8 mouse cellular contexts compared by ENCODE assay signal in the genomic region with DNA sequence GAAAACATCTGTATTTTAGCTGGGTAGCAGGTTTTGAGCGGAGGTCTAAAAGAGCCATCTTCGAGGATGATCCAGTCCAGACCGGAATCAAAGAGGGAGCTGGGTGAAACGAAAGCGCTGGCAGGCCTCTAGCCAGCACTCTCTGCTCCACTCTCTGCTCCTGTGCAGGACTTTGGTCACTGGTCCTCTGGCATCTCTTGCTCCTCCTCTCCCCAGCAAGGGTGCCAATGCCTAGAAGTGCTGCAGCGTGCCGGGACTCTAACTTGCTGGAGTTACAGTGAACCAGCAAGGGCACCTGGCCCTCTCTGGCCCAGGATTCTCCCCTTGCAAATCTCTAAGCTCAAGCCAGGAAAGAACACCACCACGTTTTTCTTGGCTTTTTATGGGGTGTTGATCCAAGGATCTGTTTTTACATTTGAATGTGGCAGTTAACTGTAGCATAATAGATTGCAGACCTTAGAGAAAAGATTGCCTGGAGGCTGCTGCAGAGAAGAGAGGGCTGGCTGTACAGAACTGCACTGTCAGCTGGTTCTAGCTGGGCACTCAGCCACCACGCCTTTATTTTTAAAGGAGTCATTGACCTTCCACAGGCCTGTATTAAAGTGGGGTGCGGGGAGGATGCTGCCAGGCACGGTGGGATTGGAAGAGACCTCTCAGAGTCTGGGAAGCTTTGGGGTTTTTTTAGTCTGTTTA.
DNase-seq lines count a peak whose midpoint lies in the region; ATAC-seq lines count a peak whose summit lies in the region.

No protein-coding gene starts in this region.

- 0 out of 2 replicates have a peak overlapping the region, but pooled peaks have one; percentile 33 for H3K27ac ChIP-seq in hindbrain, embryonic 11.5 days (ENCODE audit: low read depth, low read length)

- H3K4me1 ChIP-seq in hindbrain, embryonic 11.5 days (replicated peaks; ENCODE audit: control insufficient read depth, insufficient read depth, low read length), result 0 out of 2 replicates have a peak, but pooled peaks cover 2% of the 10 kb centered on the region

- no peak overlapping the region for H3K9ac ChIP-seq in hindbrain, embryonic 11.5 days (ENCODE audit: low read depth, low read length)

- H3K9me3 ChIP-seq in hindbrain, embryonic 11.5 days (ENCODE audit: control insufficient read depth, low read length), result no peaks in the 10 kb centered on the region

- no peaks in the 10 kb centered on the region for H3K36me3 ChIP-seq in hindbrain, embryonic 11.5 days (ENCODE audit: control insufficient read depth, insufficient read depth, low read length)

- WGBS in hindbrain, embryonic 11.5 days, result 23% methylated on average over 11 of the region's 11 CpGs

- no peaks in the 10 kb centered on the region for H3K27me3 ChIP-seq in hindbrain, embryonic 11.5 days (ENCODE audit: control insufficient read depth, insufficient read depth, low read length)

- DNase-seq in ZHBTc4 (ENCODE audit: low read depth, low spot score), result peak; percentile 95
- peak; percentile 16 for DNase-seq in cerebellum, adult 9-10 months
- peak; percentile 33 to 46 for DNase-seq in frontal cortex, postnatal 14 days (ENCODE audit: low spot score in 2 of 2)
- DNase-seq in hindbrain, embryonic 11.5 days (ENCODE audit: low spot score), result no peak
- DNase-seq in layer of hippocampus, adult 8-10 months (ENCODE audit: low spot score in 2 of 2), result peak; percentile 32 to 40
- peak; percentile 43 for DNase-seq in lung, postnatal 36 days
- DNase-seq in skeletal muscle tissue, adult 2 months (ENCODE audit: low read depth, low spot score), result peak; percentile 62
- no peak for DNase-seq in spleen, postnatal 14 days (ENCODE audit: low spot score in 2 of 2)

- ATAC-seq in hindbrain, embryonic 11.5 days (ENCODE audit: low FRiP score), result 0 out of 2 replicates have a peak, but pooled peaks have one; percentile 30

- H3K4me2 ChIP-seq in hindbrain, embryonic 11.5 days (replicated peaks; ENCODE audit: low read depth, low read length), result no peak overlapping the region; the same call in 1 of the 2 replicates

- H3K4me3 ChIP-seq in hindbrain, embryonic 11.5 days (ENCODE audit: low read depth, low read length), result no peak overlapping the region

Comparison
In these comparisons a context has a peak if more than half of its experiments do, and no peak if none do; other contexts are left out.
1. DNase-seq: peak in ZHBTc4 (single experiment), cerebellum, adult 9-10 months (single experiment), frontal cortex, postnatal 14 days (2 of 2), layer of hippocampus, adult 8-10 months (2 of 2), lung, postnatal 36 days (single experiment) and skeletal muscle tissue, adult 2 months (single experiment); none in hindbrain, embryonic 11.5 days (single experiment) and spleen, postnatal 14 days (0 of 2).